Mouse (Mus musculus): ENCODE measurements around the gene Dnajb12. TPM values are rescaled to one million over a fixed set of nuclear protein-coding genes. Genes with fewer than 3 reads are reported as not detected.

Dnajb12 gene
- polyA plus RNA-seq, 1 experiment from 2014 or later, result 13.5 TPM

DNA sequence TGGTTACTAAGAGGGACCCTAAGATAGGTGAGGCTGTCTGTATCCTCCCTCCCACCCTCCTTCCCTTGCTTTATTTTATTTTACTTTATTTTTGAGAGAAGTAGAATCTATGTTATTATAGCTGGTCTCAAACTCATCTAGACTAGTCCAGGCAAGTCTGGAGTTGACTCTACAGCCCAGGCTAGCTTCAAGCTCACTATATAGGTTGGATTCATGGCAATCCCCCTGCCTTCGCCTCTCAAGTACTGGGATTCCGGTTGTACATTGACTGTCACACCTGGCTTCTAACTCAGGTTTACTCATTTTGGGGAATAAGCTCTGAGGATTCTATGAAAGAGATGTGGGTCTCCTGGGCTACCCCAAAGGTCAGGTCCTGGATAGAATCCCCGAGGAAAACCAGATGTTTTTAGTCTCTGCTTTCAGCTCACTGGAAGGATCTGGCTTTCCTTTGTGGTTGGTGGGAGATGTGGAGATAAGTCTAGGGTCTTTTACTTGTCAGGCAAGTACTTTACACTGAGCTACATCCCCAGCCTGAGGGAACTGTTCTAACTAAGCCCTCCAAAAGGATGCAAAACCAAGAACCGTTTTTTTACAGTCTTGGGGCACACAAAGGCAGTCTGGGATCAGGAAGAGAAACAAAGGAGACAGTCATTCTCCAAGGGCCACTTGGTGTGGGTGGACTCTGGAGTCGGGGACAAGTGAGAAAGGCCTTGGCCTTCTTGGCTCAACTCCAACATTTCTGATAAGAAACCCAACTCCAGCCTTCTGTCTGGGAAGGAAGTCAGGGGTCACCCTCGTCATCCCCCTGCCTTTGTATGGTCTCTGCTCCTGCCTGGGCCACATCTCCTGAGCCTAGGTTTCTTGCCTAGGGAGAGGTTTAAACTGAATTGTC, 69.3 kb downstream of the Dnajb12 start:
- DNase-seq (ENCODE audit: low spot score), result no peak

Other genes starting within 250 kb of the Dnajb12 start
- gene Micu1, start 177.1 kb upstream of the Dnajb12 start, polyA plus RNA-seq (2015; fragmentation: Nextera tagmentation; extraction: Ambion mirVana), result 49.8 and 56.0 TPM in 2 replicates
- gene Ddit4, start 72.3 kb downstream of the Dnajb12 start, polyA plus RNA-seq (2015; fragmentation: Nextera tagmentation; extraction: Ambion mirVana), result 50.6 and 54.7 TPM in 2 replicates
- 38.5 and 43.2 TPM in 2 replicates for gene Ascc1, start 123.2 kb downstream of the Dnajb12 start, polyA plus RNA-seq (2015; fragmentation: Nextera tagmentation; extraction: Ambion mirVana)
- 139 and 168 TPM in 2 replicates for gene Anapc16, start 123.6 kb downstream of the Dnajb12 start, polyA plus RNA-seq (2015; fragmentation: Nextera tagmentation; extraction: Ambion mirVana)
- 7.6 and 7.9 TPM in 2 replicates for gene Spock2, start 226.7 kb downstream of the Dnajb12 start, polyA plus RNA-seq (2015; fragmentation: Nextera tagmentation; extraction: Ambion mirVana)

Data from thymus, postnatal 0 days (tissue).